Mouse (Mus musculus): Measurements from ENCODE around the gene Gpr65.
"Not testable (repeated sequence)": the region's sequence is repeated elsewhere in the genome, so short reads cannot be mapped to it uniquely, and the experiment has no call there.

Gene Gpr65

DNA sequence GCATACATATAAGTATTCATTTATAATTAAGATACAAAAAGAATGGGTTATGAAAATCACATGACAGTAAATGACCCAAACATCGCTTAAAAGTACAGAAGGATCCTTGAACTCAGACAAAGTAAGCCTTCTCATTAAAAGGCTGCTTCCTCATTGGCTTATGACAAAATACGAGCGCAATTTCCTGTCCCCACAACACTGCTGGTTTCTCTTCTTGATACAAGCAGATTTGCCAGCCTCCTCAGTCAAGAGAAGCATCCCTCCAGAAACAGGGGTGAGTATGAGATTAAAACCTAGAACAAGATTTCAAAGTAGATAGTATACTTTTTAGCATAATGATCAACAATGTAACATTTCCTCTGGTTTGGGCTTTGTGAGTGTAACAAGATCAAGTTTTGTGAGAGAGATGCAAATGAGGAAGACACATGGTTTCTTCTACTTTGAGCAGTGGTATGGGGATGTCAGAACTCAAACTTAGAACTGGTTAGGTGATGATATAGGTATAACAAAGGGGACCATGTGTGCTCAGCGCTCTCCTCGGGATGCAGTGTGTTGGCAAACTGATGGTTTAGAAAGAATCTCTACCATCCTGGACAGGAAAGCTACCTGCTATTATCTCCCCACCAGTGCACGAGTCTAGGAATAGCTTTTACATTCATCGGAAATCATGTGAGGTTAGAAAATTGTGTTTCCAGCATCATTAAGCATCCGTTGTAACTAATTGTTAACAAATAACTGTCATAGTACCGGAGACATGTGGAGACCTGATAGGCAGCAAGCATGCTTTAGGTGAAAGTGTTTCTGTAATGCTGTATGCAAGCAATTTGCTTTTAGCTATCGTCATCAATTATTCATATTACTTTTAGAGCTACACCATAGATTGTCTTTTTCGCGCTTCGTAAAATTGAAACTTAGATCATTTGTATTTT lies at the start of gene Gpr65:
Gene Gpr65 (plus strand): TSS at position 195 of the 929 bp plus-strand sequence.
- DNase-seq (ENCODE audit: low spot score in 2 of 2): no peak

GRCm38 (mm10) chr12:98223286-98223685 lies 45.1 kb upstream of the Gpr65 start:
- no peak for DNase-seq (ENCODE audit: low spot score in 2 of 2)

DNA sequence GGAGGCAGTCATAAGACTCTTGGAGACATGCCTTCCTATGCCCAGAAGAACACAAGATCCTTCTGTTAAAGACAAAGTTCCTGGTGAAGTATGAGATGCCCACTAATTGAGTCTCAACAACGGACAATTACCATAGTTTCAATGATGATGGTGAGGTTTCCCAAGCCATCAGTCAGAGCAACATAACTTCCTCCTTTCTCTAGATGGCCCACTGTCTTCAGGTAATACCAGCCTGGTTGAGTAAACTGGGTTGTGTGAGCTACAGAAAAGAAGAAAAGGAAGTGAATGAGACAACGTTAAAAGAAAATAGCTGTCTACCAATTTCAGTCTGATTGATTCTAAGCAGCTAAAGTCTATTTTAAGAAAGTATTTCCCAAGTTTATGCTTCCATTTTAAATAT lies 41.4 kb upstream of the Gpr65 start:
- no peak for DNase-seq (ENCODE audit: low spot score in 2 of 2)

GRCm38 (mm10) chr12:98238478-98238877 lies 30.0 kb upstream of the Gpr65 start:
- DNase-seq (ENCODE audit: low spot score in 2 of 2): not testable (repeated sequence)

DNA sequence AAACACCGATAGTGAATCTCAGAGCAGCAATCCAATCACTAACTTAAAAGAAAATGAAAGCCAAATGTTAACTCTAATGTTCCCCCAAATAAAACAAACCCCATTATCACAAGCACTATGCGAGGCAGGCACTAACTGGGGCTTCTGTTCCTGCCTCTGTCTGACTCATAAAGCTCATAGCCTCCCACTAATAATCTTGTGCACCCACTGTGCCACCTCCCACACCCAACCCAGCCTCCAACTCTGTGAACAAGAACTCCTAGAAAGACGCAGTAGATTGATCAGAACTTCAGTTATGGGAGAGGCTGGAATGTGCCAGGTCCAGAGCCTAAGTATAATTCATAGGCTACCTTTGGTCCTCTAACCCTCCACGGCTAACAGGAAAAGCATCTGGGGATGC lies 24.3 kb upstream of the Gpr65 start:
- DNase-seq (ENCODE audit: low spot score in 2 of 2): no peak

DNA sequence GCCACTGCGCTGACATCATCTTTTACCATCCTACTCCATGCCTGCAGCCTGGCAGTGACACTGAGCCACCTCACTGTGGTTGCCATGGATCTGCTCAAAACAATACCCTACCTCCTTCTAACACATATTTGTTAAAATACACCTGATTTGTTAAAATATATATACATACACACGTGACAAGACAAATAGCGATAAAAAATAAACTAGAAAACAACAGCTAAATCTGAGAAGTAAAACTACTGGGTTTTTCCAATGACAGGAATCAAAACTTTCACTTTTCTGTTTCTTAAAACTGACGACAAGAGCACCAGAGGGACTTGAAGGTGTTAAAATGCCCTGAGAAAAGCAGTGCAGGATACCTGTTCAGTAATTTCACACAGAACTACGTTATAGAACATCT lies 23.6 kb upstream of the Gpr65 start:
- DNase-seq (ENCODE audit: low spot score in 2 of 2): no peak

- no peak for DNase-seq (ENCODE audit: low spot score in 2 of 2)
These were observed 21.6 kb upstream of the Gpr65 start for GRCm38 (mm10) chr12:98246835-98247234.

GRCm38 (mm10) chr12:98249671-98250070 lies 18.8 kb upstream of the Gpr65 start:
- no peak for DNase-seq (ENCODE audit: low spot score in 2 of 2)

DNA sequence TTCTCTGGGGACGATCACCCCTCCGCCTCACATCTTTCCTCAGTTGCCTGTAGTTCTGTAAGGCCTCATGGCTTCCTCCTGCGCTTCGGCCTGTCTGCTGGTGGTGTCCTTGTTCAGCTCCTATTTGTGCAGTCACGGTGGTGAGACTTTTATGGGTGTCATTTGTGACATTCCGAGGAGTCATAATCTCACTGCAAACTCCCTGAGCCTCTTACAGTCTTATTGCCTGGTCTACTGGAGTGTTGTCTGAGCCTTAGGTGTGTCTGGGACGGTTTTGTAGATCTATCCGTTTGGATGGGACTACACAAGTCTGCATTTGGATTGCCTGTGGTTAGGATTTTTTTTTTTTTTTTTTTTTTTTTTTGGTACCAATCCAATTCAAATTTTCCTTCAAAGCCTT lies 18.1 kb upstream of the Gpr65 start:
- no peak for DNase-seq (ENCODE audit: low spot score in 2 of 2)

DNA sequence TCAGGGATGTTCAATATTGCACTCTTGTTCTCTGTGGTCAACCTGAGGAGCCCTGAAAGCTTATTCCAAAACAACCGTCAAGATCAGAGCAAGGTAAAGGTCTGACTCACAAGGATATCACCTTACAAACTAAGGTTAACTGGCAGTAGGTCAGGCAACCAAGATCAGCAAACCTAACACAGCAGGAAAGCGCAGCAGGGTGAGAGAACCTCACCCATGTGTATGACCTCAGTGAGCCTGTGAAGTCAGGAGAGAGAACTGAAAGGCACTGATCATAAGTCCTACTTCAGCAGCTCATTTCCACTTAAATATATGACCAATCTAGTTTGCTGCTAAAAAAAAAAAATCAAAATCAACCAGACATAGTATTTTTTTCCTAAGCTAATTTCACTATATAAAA lies 16.0 kb upstream of the Gpr65 start:
- DNase-seq (ENCODE audit: low spot score in 2 of 2): no peak

DNA sequence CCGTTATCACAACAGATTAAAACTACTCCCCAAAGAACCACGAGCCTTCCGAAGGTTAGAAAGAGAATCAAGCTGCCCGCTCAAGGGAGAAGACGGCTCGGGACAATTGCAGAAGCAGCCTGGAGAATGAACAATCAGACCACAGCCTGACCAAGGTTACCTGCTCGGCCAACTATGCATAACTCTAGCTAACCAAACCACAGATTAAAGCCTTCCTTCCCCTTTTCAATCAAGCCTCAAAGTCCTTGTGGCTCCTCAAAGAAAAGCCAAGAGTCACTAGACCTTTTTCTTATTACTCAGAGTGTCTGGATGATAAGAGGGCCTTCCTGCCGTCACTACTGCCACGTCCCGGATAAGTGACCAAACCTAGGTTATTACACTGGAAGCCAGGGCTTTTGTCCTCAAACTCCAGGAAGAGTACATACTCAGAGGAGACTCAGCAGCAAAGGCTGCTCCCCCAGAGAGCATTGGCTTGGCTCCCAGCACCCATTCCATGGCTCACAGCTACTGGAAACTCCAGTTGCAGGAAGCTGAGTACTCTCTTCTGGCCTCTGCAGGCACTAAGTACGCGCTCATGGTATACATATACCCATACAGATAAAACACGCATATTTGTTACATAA lies 13.0 kb upstream of the Gpr65 start:
- DNase-seq (ENCODE audit: low spot score in 2 of 2): no peak

DNA sequence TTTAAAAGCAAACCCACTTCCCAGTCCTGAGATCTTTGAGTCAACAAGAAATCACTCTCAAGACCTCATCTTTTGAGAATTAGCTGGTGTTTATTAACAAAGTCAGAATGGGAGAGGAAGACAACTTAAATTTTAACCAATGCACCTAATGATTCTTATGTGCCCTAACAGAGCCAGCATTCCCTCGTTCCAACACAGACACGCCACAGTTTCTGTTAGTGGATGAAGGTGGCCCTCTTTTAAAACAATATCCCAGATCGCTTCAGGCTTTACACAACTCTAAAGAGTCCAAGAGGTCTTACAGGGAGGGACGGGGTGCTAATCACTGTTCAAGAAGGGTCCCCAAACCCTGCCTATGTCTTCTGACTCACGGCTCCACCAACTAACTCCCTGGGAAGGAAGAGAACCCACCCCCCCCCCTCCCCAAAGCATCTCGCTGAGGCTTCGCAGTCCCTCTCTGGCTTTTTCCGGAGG lies 10.0 kb upstream of the Gpr65 start:
- no peak for DNase-seq (ENCODE audit: low spot score in 2 of 2)

DNA sequence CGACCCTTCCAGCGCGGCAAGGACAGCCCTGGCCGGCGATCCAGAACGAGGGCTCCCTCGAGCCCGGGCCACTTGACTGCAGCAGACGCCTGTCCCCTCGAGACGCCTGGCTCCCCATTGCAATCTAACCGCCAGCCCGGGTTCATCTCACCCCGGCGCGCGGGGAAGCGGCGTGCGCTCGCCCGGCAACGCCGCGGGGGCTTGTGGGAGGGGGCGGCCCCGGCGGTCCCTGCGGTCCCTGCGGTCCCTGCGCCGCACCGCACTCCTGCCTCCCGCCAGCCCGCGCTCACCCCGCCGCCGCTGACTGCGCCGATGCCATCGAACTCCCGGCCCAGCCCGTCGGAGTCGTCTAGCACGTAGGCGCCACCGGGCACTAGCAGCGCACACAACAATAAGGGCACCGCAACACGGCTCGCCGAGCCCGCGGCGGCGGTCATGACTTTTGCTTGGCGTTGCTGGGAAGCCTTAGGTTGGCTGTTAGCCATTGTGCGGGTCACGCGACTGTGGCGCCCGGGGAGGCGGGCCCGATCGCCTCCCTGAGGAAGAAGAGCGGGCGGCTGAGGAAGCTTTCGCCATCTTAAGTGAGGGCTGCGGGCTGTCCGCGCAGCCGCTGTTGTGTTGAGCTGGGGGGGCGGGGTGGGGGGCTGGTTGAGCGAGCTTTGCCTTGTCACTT lies 9.5 kb upstream of the Gpr65 start, which contains the start of gene Galc:
Gene Galc (minus strand): TSS at position 615 of the 673 bp plus-strand sequence.
- DNase-seq (ENCODE audit: low spot score in 2 of 2): peak; percentile 79 to 89

- DNase-seq (ENCODE audit: low spot score in 2 of 2): no peak
These were observed 8.9 kb upstream of the Gpr65 start for GRCm38 (mm10) chr12:98259518-98259852.

GRCm38 (mm10) chr12:98265697-98266096 lies 2.7 kb upstream of the Gpr65 start:
- DNase-seq (ENCODE audit: low spot score in 2 of 2): no peak

DNA sequence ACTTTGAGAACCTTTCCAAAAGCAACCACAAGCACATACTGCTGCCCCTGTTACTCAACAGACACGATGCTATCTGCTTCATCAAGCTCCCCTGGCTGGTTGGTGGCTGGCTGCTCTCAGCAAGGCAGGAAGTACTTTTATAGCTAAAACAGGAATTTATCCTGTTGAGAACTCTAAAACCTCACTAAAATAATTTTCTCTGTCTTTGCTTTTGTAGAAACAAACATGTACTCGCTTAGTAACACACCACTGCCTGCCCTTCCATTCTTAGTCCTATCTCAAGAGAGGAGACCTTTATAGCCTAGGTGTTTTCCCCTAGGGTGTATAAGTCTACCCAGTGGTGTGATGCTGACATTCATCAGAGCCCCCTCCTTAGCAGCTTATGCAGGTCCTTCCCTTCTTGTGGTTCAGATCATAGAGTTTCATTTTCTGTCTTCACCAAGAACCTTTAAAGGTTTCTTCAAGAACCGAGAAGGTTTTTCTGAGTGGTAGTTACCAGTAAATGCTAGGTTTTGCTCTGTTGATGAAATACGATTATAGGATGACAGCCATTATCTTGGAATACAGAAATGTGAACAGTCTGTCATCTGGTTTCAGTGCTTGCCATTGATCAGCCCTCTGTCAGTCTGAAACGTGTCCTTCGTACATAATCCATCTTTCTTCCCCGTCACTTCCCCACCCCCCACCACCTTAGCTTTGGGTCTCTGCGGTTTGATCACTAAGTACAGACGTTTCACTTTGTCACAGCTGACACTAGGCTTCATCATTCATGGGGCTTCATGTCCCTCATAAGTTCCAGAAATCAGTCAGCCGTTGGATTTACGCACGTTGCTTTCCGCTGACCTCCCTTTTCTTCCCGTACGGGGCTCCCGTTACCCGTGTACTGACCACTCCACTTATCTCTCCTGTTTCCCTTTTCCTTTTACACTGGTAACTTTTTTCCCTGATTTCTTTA lies 1.6 kb downstream of the Gpr65 start:
- no peak for DNase-seq (ENCODE audit: low spot score in 2 of 2)

DNA sequence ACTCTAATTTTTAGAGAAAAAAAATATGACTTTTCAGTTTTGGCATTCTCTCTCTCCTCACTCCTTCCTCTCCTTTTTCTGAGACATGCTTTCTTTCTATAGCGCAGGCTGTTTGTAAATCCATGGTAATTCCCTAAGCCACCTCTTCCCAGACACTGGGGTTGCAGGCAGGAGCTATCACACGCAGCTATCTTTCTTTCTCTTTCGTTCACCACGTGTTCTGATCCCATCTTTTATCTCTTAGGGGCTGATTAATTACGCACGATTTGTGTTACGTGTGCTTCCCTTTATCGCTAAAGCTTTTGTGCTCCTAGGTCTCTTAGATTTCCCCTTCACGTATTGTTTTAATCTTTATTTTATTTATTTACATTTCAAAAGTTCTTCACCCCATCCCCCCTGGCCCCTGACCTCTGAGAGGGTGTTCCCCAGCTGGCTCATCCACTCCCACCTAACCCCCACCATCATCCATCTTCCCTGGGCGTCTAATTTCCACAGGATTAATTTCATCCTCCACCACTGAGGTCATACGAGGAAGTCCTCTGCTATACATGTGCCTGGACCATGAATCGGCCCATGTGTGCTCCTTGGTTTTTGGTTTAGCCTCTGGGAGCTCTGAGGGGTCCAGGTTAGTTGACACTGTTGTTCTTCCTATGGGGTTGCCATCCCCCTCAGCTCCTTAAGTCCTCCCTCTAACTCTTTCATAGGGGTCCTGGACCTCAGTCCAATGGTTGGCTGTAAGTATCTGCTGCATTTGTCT lies 2.6 kb downstream of the Gpr65 start:
- DNase-seq (ENCODE audit: low spot score in 2 of 2): no peak

DNA sequence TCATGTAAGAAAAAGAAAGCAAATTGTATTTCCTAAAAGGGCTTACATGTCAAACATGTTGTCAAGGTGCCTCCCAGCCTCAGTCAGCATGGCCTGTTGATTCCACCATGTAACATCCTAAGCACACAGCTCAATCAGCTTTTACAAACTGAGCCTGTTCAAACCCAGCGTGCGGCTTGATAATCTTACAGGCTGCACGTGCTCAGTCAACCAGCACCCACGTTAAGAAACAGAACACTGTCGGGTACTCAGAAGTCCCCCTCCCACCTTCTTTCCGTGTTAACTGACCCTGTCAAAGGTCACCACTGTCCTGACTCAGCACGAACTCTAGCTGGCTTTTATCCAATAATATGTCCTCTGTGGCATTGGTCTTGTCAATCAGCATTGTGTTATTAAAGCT lies 4.0 kb downstream of the Gpr65 start:
- no peak for DNase-seq (ENCODE audit: low spot score in 2 of 2)

DNA sequence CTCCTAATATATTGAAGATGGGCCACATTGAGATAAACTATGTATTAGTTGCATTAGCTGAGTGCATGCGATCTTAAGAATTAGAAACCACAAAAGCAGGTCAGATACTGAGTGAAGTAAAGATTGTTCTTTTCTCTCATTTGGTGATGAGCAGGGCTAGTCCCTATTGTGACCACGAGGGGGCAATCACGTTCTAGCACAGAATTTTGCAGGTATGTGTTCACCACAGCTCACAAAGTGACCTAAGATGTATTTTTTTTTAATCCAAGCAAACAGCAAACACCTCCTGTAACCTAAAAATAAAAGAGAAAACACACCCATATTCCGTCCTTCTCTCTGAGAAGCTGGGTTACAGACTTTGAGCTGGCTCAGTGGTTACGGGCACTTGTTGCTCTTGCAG lies 12.1 kb downstream of the Gpr65 start:
- peak in 1 of 2 experiments; percentile 12 for DNase-seq (ENCODE audit: low spot score in 2 of 2)

DNA sequence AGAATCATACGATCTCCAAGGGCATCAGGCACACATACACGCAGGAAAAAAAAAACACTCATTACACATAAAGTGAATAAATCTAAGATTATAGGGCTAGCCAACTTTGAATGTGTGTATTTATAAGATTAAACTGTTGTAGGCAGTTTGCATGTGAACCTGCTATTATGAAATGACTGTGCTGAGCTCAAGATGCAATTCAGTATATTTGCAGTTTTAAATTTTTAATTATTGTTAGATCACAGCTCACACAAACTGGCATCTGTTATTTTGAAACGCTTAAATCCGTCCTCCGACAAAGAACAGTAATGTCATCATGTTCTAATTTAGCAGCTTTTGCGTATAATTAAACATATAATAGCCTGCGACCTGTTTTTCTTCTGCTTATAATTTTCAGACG lies 12.6 kb downstream of the Gpr65 start:
- DNase-seq (ENCODE audit: low spot score in 2 of 2): no peak
